Mouse (Mus musculus): ENCODE measurements around the gene Gm49450. TPM values are rescaled to one million over a fixed set of nuclear protein-coding genes. Genes with fewer than 3 reads are reported as not detected.

Gene Gm49450
- polyA plus RNA-seq, 1 experiment = 0.22 TPM

- no peaks in the 10 kb centered on the region for H3K79me3 ChIP-seq (ENCODE audit: low read depth)
- H3K36me3 ChIP-seq (ENCODE audit: control insufficient read depth, insufficient read depth) = no peaks in the 10 kb centered on the region
- TF ChIP-seq MYOG (IDR thresholded peaks at IDR 0.05; ENCODE audit: control insufficient read depth, extremely low read depth, insufficient read length) (no peak), MAX (IDR thresholded peaks at IDR 0.05) (no peak), CTCF (IDR thresholded peaks at IDR 0.05; ENCODE audit: control insufficient read depth, insufficient read depth, insufficient read length) (no peak), USF1 (IDR thresholded peaks at IDR 0.05; ENCODE audit: low read depth) (no peak)
- H3K4me3 ChIP-seq (ENCODE audit: insufficient read depth, poor library complexity, severe bottlenecking) = no peak overlapping the region
- no peak overlapping the region for H3ac ChIP-seq (ENCODE audit: control insufficient read depth, insufficient read length, low read depth)
- H3K27me3 ChIP-seq (ENCODE audit: control insufficient read depth, insufficient read depth, insufficient read length) = no peaks in the 10 kb centered on the region
- no peaks in the 10 kb centered on the region for H3K79me2 ChIP-seq (ENCODE audit: control insufficient read depth, insufficient read depth)
Observed at GRCm38 (mm10) chr15:98886667-98887387, 66.5 kb downstream of the Gm49450 start.

- no peak overlapping the region for H3ac ChIP-seq (ENCODE audit: control insufficient read depth, insufficient read length, low read depth)
- peaks cover 2% of the 10 kb centered on the region for H3K36me3 ChIP-seq (ENCODE audit: control insufficient read depth, insufficient read depth)
- peaks cover 15% of the 10 kb centered on the region for H3K79me2 ChIP-seq (ENCODE audit: control insufficient read depth, insufficient read depth)
- TF ChIP-seq USF1 (IDR thresholded peaks at IDR 0.05; ENCODE audit: low read depth) (no peak), CEBPB (IDR thresholded peaks at IDR 0.05; ENCODE audit: low read depth) (no peak), FOSL1 (IDR thresholded peaks at IDR 0.05; ENCODE audit: insufficient read depth, low read length, poor library complexity, severe bottlenecking) (no peak), MYOG (IDR thresholded peaks at IDR 0.05; ENCODE audit: control insufficient read depth, extremely low read depth, insufficient read length) (no peak), MAX (IDR thresholded peaks at IDR 0.05) (no peak), MYOD1 (IDR thresholded peaks at IDR 0.05; ENCODE audit: control insufficient read depth, insufficient read length, low read depth) (no peak), CTCF (IDR thresholded peaks at IDR 0.05; ENCODE audit: control insufficient read depth, insufficient read depth, insufficient read length) (no peak)
- H3K79me3 ChIP-seq (ENCODE audit: low read depth) = peaks cover 5% of the 10 kb centered on the region
- no peaks in the 10 kb centered on the region for H3K27me3 ChIP-seq (ENCODE audit: control insufficient read depth, insufficient read depth, insufficient read length)
- no peak overlapping the region for H3K4me3 ChIP-seq (ENCODE audit: insufficient read depth, poor library complexity, severe bottlenecking)
Observed at GRCm38 (mm10) chr15:98884106-98884505, 69.2 kb downstream of the Gm49450 start.

- peaks cover 7% of the 10 kb centered on the region for H3K36me3 ChIP-seq (ENCODE audit: control insufficient read depth, insufficient read depth)
- H3K79me2 ChIP-seq (ENCODE audit: control insufficient read depth, insufficient read depth) = peaks cover 19% of the 10 kb centered on the region
- H3K27me3 ChIP-seq (ENCODE audit: control insufficient read depth, insufficient read depth, insufficient read length) = no peaks in the 10 kb centered on the region
- TF ChIP-seq CEBPB (IDR thresholded peaks at IDR 0.05; ENCODE audit: low read depth) = no peak
- no peak for TF ChIP-seq FOSL1 (IDR thresholded peaks at IDR 0.05; ENCODE audit: insufficient read depth, low read length, poor library complexity, severe bottlenecking)
- TF ChIP-seq MYOD1 (IDR thresholded peaks at IDR 0.05; ENCODE audit: control insufficient read depth, insufficient read length, low read depth) = no peak
- TF ChIP-seq CTCF (IDR thresholded peaks at IDR 0.05; ENCODE audit: control insufficient read depth, insufficient read depth, insufficient read length) = no peak
- TF ChIP-seq MYOG (IDR thresholded peaks at IDR 0.05; ENCODE audit: control insufficient read depth, extremely low read depth, insufficient read length) = no peak
- TF ChIP-seq USF1 (IDR thresholded peaks at IDR 0.05; ENCODE audit: low read depth) = no peak
- TF ChIP-seq MAX (IDR thresholded peaks at IDR 0.05) = no peak
- H3K79me3 ChIP-seq (ENCODE audit: low read depth) = peaks cover 5% of the 10 kb centered on the region
- H3K4me3 ChIP-seq (ENCODE audit: insufficient read depth, poor library complexity, severe bottlenecking) = no peak overlapping the region
- no peak overlapping the region for H3ac ChIP-seq (ENCODE audit: control insufficient read depth, insufficient read length, low read depth)
Observed at GRCm38 (mm10) chr15:98883661-98884060, 69.7 kb downstream of the Gm49450 start.

Other genes starting within 250 kb of the Gm49450 start
- gene Ccdc65, start 245.3 kb downstream of the Gm49450 start, polyA plus RNA-seq (2012; fragmentation: generic; extraction: Trizol) = 0.48 TPM
- 103 TPM for gene Fkbp11, start 225.4 kb downstream of the Gm49450 start, polyA plus RNA-seq (2012; fragmentation: generic; extraction: Trizol)
- 126 TPM for gene Arf3, start 190.3 kb downstream of the Gm49450 start, polyA plus RNA-seq (2012; fragmentation: generic; extraction: Trizol)
- 14.5 TPM for gene Wnt10b, start 175.4 kb downstream of the Gm49450 start, polyA plus RNA-seq (2012; fragmentation: generic; extraction: Trizol)
- gene Wnt1, start 163.7 kb downstream of the Gm49450 start, polyA plus RNA-seq (2012; fragmentation: generic; extraction: Trizol) = 0.09 TPM
- 0.11 TPM for gene Ddn, start 144.1 kb downstream of the Gm49450 start, polyA plus RNA-seq (2012; fragmentation: generic; extraction: Trizol)
- 132 TPM for gene Prkag1, start 122.0 kb downstream of the Gm49450 start, polyA plus RNA-seq (2012; fragmentation: generic; extraction: Trizol)
- 23.8 TPM for gene Kmt2d, start 82.3 kb downstream of the Gm49450 start, polyA plus RNA-seq (2012; fragmentation: generic; extraction: Trizol)
- gene Rhebl1, start 59.0 kb downstream of the Gm49450 start, polyA plus RNA-seq (2012; fragmentation: generic; extraction: Trizol) = 9.7 TPM
- gene Dhh, start 55.0 kb downstream of the Gm49450 start, polyA plus RNA-seq (2012; fragmentation: generic; extraction: Trizol) = 0.16 TPM
- 18.0 TPM for gene Lmbr1l, start 35.3 kb downstream of the Gm49450 start, polyA plus RNA-seq (2012; fragmentation: generic; extraction: Trizol)
- gene Tuba1b, start 19.0 kb downstream of the Gm49450 start, polyA plus RNA-seq (2012; fragmentation: generic; extraction: Trizol) = 3,512 TPM
- 2,758 TPM for gene Tuba1a, start 152 bp upstream of the Gm49450 start, polyA plus RNA-seq (2012; fragmentation: generic; extraction: Trizol)
- 976 TPM for gene Tuba1c, start 76.3 kb upstream of the Gm49450 start, polyA plus RNA-seq (2012; fragmentation: generic; extraction: Trizol)
- 1.3 TPM for gene Prph, start 101.6 kb upstream of the Gm49450 start, polyA plus RNA-seq (2012; fragmentation: generic; extraction: Trizol)
- gene Troap, start 121.0 kb upstream of the Gm49450 start, polyA plus RNA-seq (2012; fragmentation: generic; extraction: Trizol) = 49.0 TPM
- 0.07 TPM for gene C1ql4, start 134.3 kb upstream of the Gm49450 start, polyA plus RNA-seq (2012; fragmentation: generic; extraction: Trizol)
- gene Dnajc22, start 139.6 kb upstream of the Gm49450 start, polyA plus RNA-seq (2012; fragmentation: generic; extraction: Trizol) = 0.74 TPM
- 25.4 TPM for gene Spats2, start 172.4 kb upstream of the Gm49450 start, polyA plus RNA-seq (2012; fragmentation: generic; extraction: Trizol)